Mouse (Mus musculus): ENCODE results near the gene Icmt. TPM values are rescaled to one million over a fixed set of nuclear protein-coding genes. Genes with fewer than 3 reads are reported as not detected.
A peak's percentile ranks its signal among the peaks of the same experiment; 100 is the strongest.

Gene Icmt
- polyA plus RNA-seq, 1 experiment from 2014 or later: 26.9 TPM

GRCm38 (mm10) chr4:152328691-152329090, 31.7 kb downstream of the Icmt start:
- Histone ChIP-seq H3K9me3 (ENCODE audit: control insufficient read depth, low read length) (no peaks in the 10 kb centered on the region), H3K9ac (ENCODE audit: low read depth, low read length) (no peak overlapping the region), H3K4me3 (ENCODE audit: low read depth, low read length) (no peak overlapping the region), H3K36me3 (ENCODE audit: control insufficient read depth, insufficient read depth, low read length) (peaks cover 60% of the 10 kb centered on the region), H3K4me1 (ENCODE audit: control insufficient read depth, insufficient read depth, low read length) (peaks cover 12% of the 10 kb centered on the region), H3K27me3 (replicated peaks; ENCODE audit: control insufficient read depth, insufficient read depth, low read length) (no peaks in the 10 kb centered on the region), H3K4me2 (ENCODE audit: low read depth, low read length) (no peak overlapping the region), H3K27ac (replicated peaks; ENCODE audit: low read depth, low read length) (no peak overlapping the region)
- ATAC-seq (ENCODE audit: low read depth): no peak
- 79% methylated on average over 6 of the region's 6 CpGs for WGBS
- DNase-seq (ENCODE audit: low spot score): no peak

- Histone ChIP-seq H3K9me3 (ENCODE audit: control insufficient read depth, low read length) (no peaks in the 10 kb centered on the region), H3K27ac (replicated peaks; ENCODE audit: low read depth, low read length) (no peak overlapping the region), H3K4me2 (ENCODE audit: low read depth, low read length) (no peak overlapping the region), H3K9ac (ENCODE audit: low read depth, low read length) (no peak overlapping the region), H3K27me3 (replicated peaks; ENCODE audit: control insufficient read depth, insufficient read depth, low read length) (peaks cover 14% of the 10 kb centered on the region; the same call in 1 of the 2 replicates), H3K36me3 (ENCODE audit: control insufficient read depth, insufficient read depth, low read length) (peaks cover 77% of the 10 kb centered on the region), H3K4me3 (ENCODE audit: low read depth, low read length) (no peak overlapping the region), H3K4me1 (ENCODE audit: control insufficient read depth, insufficient read depth, low read length) (no peaks in the 10 kb centered on the region)
- peak; percentile 73 for ATAC-seq (ENCODE audit: low read depth)
- WGBS: 56% methylated on average over 1 of the region's 2 CpGs
- DNase-seq (ENCODE audit: low spot score): peak; percentile 79
Measured at GRCm38 (mm10) chr4:152332952-152333351, 35.9 kb downstream of the Icmt start.

- ATAC-seq (ENCODE audit: low read depth) (no peak), DNase-seq (ENCODE audit: low spot score) (no peak)
- peaks cover 70% of the 10 kb centered on the region for H3K36me3 ChIP-seq (ENCODE audit: control insufficient read depth, insufficient read depth, low read length)
- WGBS: 91% methylated on average over 12 of the region's 12 CpGs
- H3K9ac ChIP-seq (ENCODE audit: low read depth, low read length): no peak overlapping the region
- H3K27me3 ChIP-seq (replicated peaks; ENCODE audit: control insufficient read depth, insufficient read depth, low read length): peaks cover 20% of the 10 kb centered on the region
- no peak overlapping the region for H3K27ac ChIP-seq (replicated peaks; ENCODE audit: low read depth, low read length)
- no peaks in the 10 kb centered on the region for H3K9me3 ChIP-seq (ENCODE audit: control insufficient read depth, low read length)
- H3K4me1 ChIP-seq (ENCODE audit: control insufficient read depth, insufficient read depth, low read length): no peaks in the 10 kb centered on the region
- H3K4me2 ChIP-seq (ENCODE audit: low read depth, low read length): no peak overlapping the region
- no peak overlapping the region for H3K4me3 ChIP-seq (ENCODE audit: low read depth, low read length)
Measured at GRCm38 (mm10) chr4:152333587-152333986, 36.6 kb downstream of the Icmt start.

DNA sequence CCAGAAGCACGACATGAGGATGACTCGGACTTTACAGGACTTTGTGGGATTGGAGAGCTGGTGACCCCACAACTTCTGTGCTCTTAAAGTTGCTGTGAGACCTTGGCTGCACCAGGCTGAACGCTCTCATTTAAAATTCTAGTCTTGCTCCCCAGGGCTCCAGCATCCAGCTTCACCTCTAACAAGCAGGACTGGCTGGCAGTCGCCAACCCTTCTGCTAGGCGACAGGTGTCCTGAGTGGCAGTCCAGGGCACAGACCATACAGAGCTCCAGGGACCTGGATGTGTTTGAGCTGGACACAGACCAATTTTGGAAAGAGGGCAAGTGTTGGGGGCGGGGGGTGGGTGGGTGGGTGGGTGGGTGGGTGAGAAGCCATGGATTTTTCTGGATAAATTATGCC, 40.7 kb downstream of the Icmt start:
- no peak overlapping the region for H3K4me2 ChIP-seq (ENCODE audit: low read depth, low read length)
- DNase-seq (ENCODE audit: low spot score) (no peak), ATAC-seq (ENCODE audit: low read depth) (no peak)
- H3K4me1 ChIP-seq (ENCODE audit: control insufficient read depth, insufficient read depth, low read length): peaks cover 8% of the 10 kb centered on the region; the same call in 1 of the 2 replicates
- WGBS: 26% methylated on average over 5 of the region's 6 CpGs
- no peak overlapping the region for H3K9ac ChIP-seq (ENCODE audit: low read depth, low read length)
- no peak overlapping the region for H3K4me3 ChIP-seq (ENCODE audit: low read depth, low read length)
- peaks cover 32% of the 10 kb centered on the region for H3K36me3 ChIP-seq (ENCODE audit: control insufficient read depth, insufficient read depth, low read length)
- no peaks in the 10 kb centered on the region for H3K9me3 ChIP-seq (ENCODE audit: control insufficient read depth, low read length)
- peaks cover 43% of the 10 kb centered on the region for H3K27me3 ChIP-seq (replicated peaks; ENCODE audit: control insufficient read depth, insufficient read depth, low read length)
- no peak overlapping the region for H3K27ac ChIP-seq (replicated peaks; ENCODE audit: low read depth, low read length)

- WGBS: 6% methylated on average over 7 of the region's 120 CpGs
- no peak for DNase-seq (ENCODE audit: low spot score)
Measured at GRCm38 (mm10) chr4:152338419-152339292, 41.6 kb downstream of the Icmt start, which contains the start of gene Chd5. TSS of gene Chd5 (plus strand) at chr4:152338651.

DNA sequence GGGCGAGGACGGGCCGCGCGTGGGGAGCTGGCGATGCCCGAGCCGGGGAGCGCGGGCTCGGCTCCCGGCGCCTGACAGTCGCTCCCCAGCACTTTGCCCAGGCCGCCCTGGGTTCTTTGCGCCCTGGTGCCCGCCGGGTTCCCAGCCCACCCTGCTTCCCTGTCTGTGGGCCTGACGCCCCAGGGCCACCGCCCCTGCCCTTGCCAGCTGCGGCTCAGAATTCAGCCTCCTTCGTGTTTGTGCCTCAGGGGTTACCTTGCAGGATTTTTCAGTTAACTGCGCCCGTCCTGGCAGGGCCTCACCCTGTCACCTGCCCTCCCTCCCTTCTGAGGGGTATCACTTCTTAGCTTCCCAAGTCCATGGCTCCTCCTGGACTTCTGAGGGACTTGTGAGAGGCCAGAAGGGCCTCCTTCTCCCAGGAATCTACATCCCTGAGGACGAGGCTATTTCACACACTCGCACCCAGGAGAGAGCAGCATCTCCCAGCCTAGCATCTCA, 42.3 kb downstream of the Icmt start:
- H3K27me3 ChIP-seq (replicated peaks; ENCODE audit: control insufficient read depth, insufficient read depth, low read length): peaks cover 43% of the 10 kb centered on the region
- ATAC-seq (ENCODE audit: low read depth): no peak
- H3K27ac ChIP-seq (replicated peaks; ENCODE audit: low read depth, low read length): no peak overlapping the region
- peaks cover 8% of the 10 kb centered on the region; the same call in 1 of the 2 replicates for H3K4me1 ChIP-seq (ENCODE audit: control insufficient read depth, insufficient read depth, low read length)
- H3K36me3 ChIP-seq (ENCODE audit: control insufficient read depth, insufficient read depth, low read length): peaks cover 16% of the 10 kb centered on the region
- no peaks in the 10 kb centered on the region for H3K9me3 ChIP-seq (ENCODE audit: control insufficient read depth, low read length)
- no peak for DNase-seq (ENCODE audit: low spot score)
- H3K4me2 ChIP-seq (ENCODE audit: low read depth, low read length): peak overlapping the region; percentile 100
- peak overlapping the region; percentile 56 for H3K4me3 ChIP-seq (ENCODE audit: low read depth, low read length)
- peak overlapping the region; percentile 62 for H3K9ac ChIP-seq (ENCODE audit: low read depth, low read length)
- WGBS: 9% methylated on average over 6 of the region's 26 CpGs

More at GRCm38 (mm10) chr4:152338419-152339292, 41.6 kb downstream of the Icmt start, which contains the start of gene Chd5:
- H3K27me3 ChIP-seq (replicated peaks; ENCODE audit: control insufficient read depth, insufficient read depth, low read length): peaks cover 43% of the 10 kb centered on the region
- peaks cover 8% of the 10 kb centered on the region; the same call in 1 of the 2 replicates for H3K4me1 ChIP-seq (ENCODE audit: control insufficient read depth, insufficient read depth, low read length)
- peak within 1 kb of the TSS; percentile 56 for H3K4me3 ChIP-seq (ENCODE audit: low read depth, low read length)
- H3K9me3 ChIP-seq (ENCODE audit: control insufficient read depth, low read length): no peaks in the 10 kb centered on the region
- 0 out of 2 replicates have a peak, but pooled peaks have one; percentile 27 for ATAC-seq (ENCODE audit: low read depth)
- H3K9ac ChIP-seq (ENCODE audit: low read depth, low read length): peak within 1 kb of the TSS; percentile 62
- peak within 1 kb of the TSS; percentile 100 for H3K4me2 ChIP-seq (ENCODE audit: low read depth, low read length)
- no peak within 1 kb of the TSS for H3K27ac ChIP-seq (replicated peaks; ENCODE audit: low read depth, low read length)
- H3K36me3 ChIP-seq (ENCODE audit: control insufficient read depth, insufficient read depth, low read length): peaks cover 23% of the 10 kb centered on the region

GRCm38 (mm10) chr4:152340584-152341284, 43.7 kb downstream of the Icmt start:
- WGBS: 55% methylated on average over 9 of the region's 15 CpGs
- H3K27me3 ChIP-seq (replicated peaks; ENCODE audit: control insufficient read depth, insufficient read depth, low read length): peaks cover 43% of the 10 kb centered on the region
- peaks cover 8% of the 10 kb centered on the region; the same call in 1 of the 2 replicates for H3K4me1 ChIP-seq (ENCODE audit: control insufficient read depth, insufficient read depth, low read length)
- no peak for ATAC-seq (ENCODE audit: low read depth)
- H3K4me3 ChIP-seq (ENCODE audit: low read depth, low read length): no peak overlapping the region
- H3K4me2 ChIP-seq (ENCODE audit: low read depth, low read length): no peak overlapping the region
- peaks cover 2% of the 10 kb centered on the region; the same call in 1 of the 2 replicates for H3K36me3 ChIP-seq (ENCODE audit: control insufficient read depth, insufficient read depth, low read length)
- H3K9ac ChIP-seq (ENCODE audit: low read depth, low read length): no peak overlapping the region
- H3K9me3 ChIP-seq (ENCODE audit: control insufficient read depth, low read length): no peaks in the 10 kb centered on the region
- no peak overlapping the region for H3K27ac ChIP-seq (replicated peaks; ENCODE audit: low read depth, low read length)
- no peak for DNase-seq (ENCODE audit: low spot score)

DNA sequence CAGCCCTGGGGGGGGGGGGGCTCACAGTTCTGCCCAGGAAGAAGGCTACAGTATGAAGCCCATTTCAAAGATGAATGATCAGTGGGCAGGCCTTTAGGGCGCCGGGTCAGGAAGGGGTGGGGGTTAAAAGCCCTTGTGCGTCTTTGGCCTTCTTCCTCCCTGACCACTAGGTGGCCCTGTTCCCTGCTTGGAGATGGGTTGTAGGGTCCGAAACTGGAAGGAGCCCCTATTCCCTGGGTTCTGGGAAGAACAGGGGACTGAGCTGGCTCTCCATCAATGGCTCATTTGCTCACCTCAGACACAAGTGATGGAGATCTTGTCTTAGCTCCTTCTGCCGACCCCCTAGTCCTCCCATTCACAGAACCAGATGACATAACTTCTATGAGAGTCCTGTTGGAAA, 46.3 kb downstream of the Icmt start:
- no peak overlapping the region for H3K27ac ChIP-seq (replicated peaks; ENCODE audit: low read depth, low read length)
- H3K36me3 ChIP-seq (ENCODE audit: control insufficient read depth, insufficient read depth, low read length): no peaks in the 10 kb centered on the region
- H3K9me3 ChIP-seq (ENCODE audit: control insufficient read depth, low read length): no peaks in the 10 kb centered on the region
- peaks cover 27% of the 10 kb centered on the region for H3K27me3 ChIP-seq (replicated peaks; ENCODE audit: control insufficient read depth, insufficient read depth, low read length)
- H3K4me3 ChIP-seq (ENCODE audit: low read depth, low read length): no peak overlapping the region
- no peak overlapping the region for H3K4me2 ChIP-seq (ENCODE audit: low read depth, low read length)
- WGBS: 9% methylated on average over 5 of the region's 5 CpGs
- H3K4me1 ChIP-seq (ENCODE audit: control insufficient read depth, insufficient read depth, low read length): peaks cover 8% of the 10 kb centered on the region; the same call in 1 of the 2 replicates
- ATAC-seq (ENCODE audit: low read depth) (no peak), DNase-seq (ENCODE audit: low spot score) (no peak)
- H3K9ac ChIP-seq (ENCODE audit: low read depth, low read length): no peak overlapping the region
